Mouse (Mus musculus) cerebellum, postnatal 10 days (tissue): ENCODE results near the gene Ctcfl.
"Not testable (repeated sequence)": the region's sequence is repeated elsewhere in the genome, so short reads cannot be mapped to it uniquely, and the experiment has no call there.

Source experiments
- DNase-seq, 2 experiments: peaks; one replicate each; pipeline ENCODE4 v3.0.0; 2021; ENCODE audit warnings: mixed read lengths in 2 of 2

The Ctcfl gene

DNA sequence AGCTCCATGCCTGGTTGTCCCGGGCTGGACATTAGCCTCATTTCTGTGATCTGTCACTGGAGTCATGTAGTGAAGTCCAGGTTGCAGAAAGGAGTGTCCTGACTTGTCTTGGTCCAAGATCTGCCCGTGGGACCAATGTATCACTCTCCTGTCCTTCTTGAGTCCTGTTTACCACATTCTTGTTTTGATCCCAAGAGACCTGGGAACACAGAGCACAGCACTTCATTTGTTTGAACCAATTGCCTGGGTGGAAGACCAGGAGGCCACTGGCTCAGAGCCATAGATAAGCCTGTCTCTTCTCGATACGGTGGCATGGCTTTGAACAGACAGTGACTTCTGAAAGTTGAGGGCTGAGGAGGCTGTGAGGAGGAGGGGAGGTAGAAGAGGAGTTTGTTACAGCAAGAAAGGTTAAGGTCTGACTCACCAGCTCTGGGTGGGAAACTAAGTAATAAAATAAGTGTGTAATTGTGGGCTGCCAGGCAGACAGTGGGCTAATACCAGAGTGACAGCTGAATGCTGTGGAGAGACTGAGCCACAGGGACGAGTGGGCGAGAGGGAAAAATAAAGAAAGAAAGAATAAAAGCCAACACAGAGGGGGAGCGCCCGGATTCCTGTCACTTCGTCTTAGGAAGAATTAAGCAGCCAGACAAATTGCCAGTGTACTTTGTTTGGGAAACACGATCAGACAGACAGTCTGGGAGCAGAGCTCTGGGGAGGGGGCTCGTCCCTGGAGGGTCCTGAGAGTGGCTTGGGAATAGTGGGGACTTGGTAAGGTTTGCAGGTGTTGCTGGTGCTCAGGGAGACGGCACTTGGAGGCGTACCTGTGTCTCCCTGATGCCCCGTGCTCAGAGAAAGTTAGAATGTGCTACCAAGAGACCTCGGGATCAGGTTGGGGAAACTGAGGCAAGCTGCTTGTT is 19.3 kb upstream of the Ctcfl start:
- no peak for DNase-seq

DNA sequence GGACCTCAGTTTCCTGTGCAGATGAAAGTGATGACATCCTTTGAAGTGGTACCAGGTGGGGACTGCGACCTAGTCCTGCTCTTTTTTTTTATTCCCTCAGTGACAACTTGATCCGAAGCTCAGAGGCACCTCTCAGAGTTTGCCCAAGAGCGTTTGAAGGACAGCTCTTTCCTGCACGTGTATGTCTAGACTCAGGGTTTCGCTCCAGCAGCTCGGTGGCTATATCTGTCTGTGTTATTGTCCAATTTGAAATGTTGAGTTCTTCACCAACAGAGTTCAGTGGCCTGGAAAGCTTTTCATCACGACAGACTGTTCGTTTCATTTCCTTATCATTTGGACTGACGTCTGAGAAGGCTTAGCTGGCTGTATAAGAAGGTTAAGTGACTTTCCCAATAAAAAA is 15.4 kb upstream of the Ctcfl start:
- DNase-seq, result no peak

GRCm38 (mm10) chr2:173132794-173133300 is 13.5 kb upstream of the Ctcfl start:
- DNase-seq, result peak in 1 of 2 experiments; percentile 17

DNA sequence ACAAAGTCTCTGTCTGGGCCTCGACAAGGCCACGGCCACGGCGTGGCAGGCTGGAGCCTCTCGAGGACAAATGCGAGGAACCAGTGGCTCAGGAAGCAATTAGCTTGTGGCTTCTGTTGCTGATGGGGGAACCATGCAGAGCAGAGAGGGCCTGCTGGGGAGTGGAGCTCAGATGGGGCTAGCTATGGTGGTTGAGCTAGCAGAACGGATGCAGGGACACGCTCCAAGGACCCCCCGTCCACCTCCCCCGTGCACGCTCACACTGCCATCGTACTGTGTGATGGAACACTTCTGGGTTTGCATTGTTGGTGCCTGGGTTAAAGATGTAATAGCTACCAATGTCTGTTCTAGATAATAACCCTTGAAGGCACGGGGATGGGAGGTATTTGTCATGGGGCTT is 12.9 kb upstream of the Ctcfl start:
- DNase-seq, result peak in 1 of 2 experiments; percentile 10

GRCm38 (mm10) chr2:173129111-173129510 is 9.8 kb upstream of the Ctcfl start:
- DNase-seq, result no peak

DNA sequence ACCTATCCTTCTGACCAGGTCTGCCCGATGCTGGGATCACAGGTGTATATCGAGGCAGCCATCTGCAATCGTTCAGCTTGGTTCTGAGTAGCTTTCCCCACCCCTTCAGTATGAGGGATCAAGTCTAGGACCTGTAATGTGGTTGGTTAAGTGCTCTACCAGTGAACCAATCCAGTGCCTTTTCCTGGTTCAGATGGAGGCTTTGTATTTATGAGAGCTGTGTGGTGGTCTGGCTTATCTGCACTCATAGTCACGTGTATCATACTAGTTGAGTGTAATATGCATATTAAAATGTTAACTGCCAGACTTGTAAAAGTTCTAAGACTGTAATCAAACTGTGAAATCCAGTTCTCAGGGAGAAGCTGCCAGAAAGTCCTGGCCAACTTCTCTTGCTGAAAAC is 7.1 kb upstream of the Ctcfl start:
- no peak for DNase-seq

GRCm38 (mm10) chr2:173124022-173124735 is 4.9 kb upstream of the Ctcfl start:
- no peak for DNase-seq

GRCm38 (mm10) chr2:173120117-173120516 is 792 bp upstream of the Ctcfl start:
- DNase-seq, result not testable (repeated sequence)

GRCm38 (mm10) chr2:173113796-173114195 is 5.5 kb downstream of the Ctcfl start:
- not testable (repeated sequence) for DNase-seq

DNA sequence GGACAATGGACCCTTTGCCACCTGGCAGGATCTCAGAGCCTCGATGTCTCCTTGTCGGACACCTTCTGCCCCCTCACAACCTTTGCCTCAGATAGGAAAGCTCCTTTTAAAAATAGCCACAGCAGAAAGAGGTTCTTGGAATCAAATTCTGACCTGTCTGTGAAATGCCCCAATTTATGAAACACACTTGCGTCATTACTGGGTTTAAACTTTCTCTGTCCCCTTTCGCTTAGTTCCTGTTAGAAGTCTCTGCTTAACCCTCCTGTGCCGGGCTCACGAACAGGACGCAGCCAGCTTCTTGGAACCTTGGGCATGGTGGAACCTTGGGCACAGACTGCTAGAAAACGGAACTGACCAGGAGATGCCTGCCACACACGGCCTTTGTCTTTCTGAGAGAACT is 8.8 kb downstream of the Ctcfl start:
- DNase-seq, result no peak

GRCm38 (mm10) chr2:173109510-173109909 is 9.8 kb downstream of the Ctcfl start:
- DNase-seq, result no peak

DNA sequence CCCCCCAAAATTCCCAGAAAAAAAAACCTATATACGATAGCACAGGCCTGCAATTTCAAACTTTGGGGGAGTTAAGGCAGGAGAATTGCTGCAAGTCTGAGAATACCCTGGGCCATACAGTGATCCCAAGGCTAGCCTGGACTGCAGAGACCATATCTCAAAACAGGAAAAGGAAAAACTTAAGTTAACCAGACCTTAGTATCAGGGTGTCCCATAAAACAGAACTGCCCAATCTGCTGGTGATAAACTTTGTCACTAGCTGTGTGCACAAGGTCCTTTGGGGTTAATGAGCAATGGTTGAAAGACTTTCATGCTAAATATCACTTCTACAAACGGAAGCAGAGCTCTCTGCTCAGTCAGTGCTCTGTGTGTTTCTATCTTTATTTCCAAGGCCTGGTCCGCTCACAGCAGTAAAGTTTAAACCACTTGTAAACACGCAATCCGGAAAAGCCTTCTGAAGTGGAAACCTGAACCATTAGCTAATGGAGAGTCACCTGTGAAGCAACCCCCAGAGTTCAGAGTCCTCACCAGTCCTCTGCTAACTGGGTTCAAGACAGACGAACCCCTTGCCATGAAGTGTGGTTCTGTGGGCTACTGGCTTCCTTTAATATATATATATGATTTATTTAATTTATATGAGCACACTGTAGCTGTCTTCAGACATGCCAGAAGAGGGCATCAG is 10.7 kb downstream of the Ctcfl start:
- DNase-seq, result no peak

DNA sequence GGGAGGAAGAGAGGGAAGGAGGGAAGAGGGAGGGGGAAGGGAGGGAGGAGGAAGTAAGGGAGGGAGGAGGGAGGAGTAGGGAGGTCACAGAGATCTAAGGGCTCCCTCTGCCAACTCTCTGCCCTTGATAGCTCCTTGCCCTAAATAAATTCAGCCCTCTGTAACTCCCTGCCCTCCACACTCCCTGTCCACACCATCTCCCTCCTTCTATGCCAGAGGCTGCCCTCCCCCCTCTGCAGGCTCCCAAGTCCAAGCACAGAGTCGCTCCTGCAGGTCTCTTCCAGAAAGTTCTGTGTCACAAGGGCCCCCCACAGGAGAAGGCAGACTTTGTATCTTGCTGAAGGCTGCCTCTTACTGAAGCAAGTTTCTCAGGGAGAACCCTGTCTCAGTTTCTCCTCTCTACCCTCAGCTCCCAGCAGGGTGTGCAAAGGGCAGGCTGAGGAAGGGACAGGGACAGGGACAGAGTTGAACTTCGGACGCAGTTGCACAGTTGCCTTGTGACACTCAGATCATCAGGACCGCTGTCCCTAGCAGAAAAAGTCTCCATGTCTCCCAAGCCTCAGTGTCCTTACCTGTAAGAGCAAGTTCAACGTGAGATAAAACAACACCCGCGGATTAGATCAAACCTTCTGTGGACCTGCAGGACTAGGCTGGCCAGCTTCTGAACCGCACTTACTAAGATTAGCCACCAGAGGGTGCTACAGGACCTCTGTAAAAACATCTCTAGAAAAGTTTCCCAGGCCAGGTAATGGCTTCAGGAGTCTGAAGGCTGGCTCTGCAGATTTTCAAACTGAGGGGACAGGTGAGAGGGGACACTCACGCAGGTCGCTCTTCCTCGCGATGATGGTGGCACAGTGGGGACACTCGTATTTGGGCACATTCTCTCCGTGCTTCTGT is 12.2 kb downstream of the Ctcfl start:
- DNase-seq, result peak; percentile 75 to 86

GRCm38 (mm10) chr2:173106409-173106808 is 12.9 kb downstream of the Ctcfl start:
- no peak for DNase-seq

DNA sequence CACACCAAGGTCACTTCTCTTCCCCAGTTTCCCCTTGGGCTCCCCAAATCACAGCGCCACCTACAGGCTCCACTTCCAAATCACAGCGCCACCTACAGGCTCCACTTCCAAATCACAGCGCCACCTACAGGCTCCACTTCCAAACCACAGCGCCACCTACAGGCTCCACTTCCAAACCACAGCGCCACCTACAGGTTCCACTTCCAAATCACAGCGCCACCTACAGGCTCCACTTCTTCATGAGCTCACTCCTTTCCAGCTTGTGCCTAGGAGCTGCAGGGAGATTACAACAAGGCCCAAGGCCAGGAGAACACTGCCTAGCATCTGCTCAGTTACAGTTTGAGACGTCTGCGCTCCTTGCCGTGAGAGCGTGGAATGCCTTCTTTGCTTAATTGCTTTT is 22.0 kb downstream of the Ctcfl start:
- peak in 1 of 2 experiments; percentile 59 for DNase-seq

DNA sequence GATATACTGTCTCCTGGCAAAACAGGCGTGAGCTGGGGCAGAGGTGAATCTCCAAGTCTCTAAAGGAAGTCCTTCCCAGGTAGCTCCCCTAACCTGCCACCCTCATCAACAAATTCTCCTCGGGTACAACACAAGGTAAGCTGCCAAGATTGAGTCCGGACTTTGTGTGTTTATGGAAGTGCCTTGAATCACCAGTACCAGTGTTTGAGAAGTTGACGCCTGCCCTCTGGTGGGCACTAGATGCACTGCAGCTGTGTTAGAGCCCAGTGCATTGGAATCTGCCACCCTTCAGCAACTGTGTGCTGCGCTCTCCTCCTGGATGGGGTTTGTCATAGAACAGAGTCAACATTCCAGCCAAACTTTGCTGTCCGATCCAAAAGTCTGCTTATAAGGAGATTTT is 29.9 kb downstream of the Ctcfl start:
- DNase-seq, result peak; percentile 88 to 91

DNA sequence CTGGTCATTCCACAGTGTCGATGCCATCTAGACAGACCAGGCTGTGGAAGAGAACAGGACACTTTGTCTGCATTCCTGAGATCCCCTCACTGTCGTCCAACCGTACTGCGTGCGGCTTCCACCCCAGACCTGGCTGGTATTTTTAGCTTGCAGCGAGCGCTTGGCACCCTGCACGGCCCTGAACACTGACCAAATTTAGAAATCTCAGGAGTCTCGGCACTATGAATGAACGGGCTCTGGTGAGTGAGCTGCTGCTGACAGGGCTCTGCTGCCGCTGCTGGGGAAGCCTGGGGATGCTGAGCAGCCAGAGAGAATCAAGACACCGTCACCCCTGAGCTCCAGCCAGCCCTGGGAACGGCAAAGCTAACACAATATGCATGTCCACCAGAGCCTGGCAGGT is 31.9 kb downstream of the Ctcfl start:
- peak; percentile 37 to 49 for DNase-seq

GRCm38 (mm10) chr2:173085763-173086162 is 33.6 kb downstream of the Ctcfl start:
- DNase-seq, result no peak

DNA sequence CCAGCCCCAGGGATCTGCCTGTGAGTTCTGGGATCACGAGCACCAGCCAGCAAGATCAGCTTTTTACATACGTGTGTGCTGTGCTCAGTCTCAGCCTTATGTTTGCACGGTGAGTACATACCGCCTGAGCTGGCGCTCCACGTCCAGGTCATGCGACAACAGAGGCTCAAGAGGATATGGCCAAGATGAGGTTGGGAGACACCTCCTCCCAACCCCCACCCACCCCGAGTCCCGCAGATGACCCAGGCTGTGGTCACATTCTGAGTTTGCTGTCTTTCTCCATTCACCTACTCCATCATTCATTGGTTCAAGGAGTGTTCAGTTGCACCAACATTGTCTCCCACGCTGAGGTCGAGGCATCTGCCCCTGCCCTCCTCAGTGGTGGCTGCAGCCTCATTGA is 34.5 kb downstream of the Ctcfl start:
- no peak for DNase-seq

GRCm38 (mm10) chr2:173083712-173084475 is 35.4 kb downstream of the Ctcfl start:
- DNase-seq, result no peak

DNA sequence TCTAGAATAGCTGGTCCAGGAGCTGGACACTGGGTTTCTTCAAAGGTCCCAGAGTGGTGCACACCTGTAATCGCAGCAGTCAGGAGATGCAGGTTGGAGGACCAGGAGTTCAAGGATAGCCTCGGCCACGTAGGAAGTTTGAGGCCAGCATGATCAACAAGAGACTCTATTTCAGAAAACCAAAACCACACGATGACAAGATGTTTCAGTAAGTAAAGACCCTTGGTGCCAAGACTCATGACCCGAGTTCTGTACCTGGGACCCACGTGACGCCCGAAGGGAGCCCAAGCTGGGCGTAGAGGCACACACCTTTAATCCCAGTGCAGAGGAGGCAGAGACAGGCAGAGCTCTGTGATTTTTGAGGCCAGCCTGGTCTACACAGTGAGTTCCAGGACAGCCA is 36.2 kb downstream of the Ctcfl start:
- DNase-seq, result no peak
